Mouse (Mus musculus) fat pad, adult 2 months (tissue): ENCODE data around the gene Pemt.

ENCODE experiments used
- DNase-seq: peaks from one replicate; pipeline ENCODE4 v3.0.0-alpha.2; 2011; ENCODE audit warnings: low read depth, low spot score; ENCODE audit errors: extremely low read depth

Pemt gene

GRCm38 (mm10) chr11:60003811-60004210 is 42.5 kb downstream of the Pemt start:
- DNase-seq: no peak

- no peak for DNase-seq
These were observed 44.9 kb downstream of the Pemt start for GRCm38 (mm10) chr11:60001231-60001980.

- DNase-seq: no peak
These were observed 52.0 kb downstream of the Pemt start for GRCm38 (mm10) chr11:59994318-59994717.

GRCm38 (mm10) chr11:59991365-59991764 is 54.9 kb downstream of the Pemt start:
- DNase-seq: no peak

GRCm38 (mm10) chr11:59989406-59989805 is 56.9 kb downstream of the Pemt start:
- no peak for DNase-seq

- DNase-seq: no peak
These were observed 68.5 kb downstream of the Pemt start for GRCm38 (mm10) chr11:59977831-59978230.

GRCm38 (mm10) chr11:59975241-59975640 is 71.0 kb downstream of the Pemt start:
- no peak for DNase-seq

- no peak for DNase-seq
These were observed 72.9 kb downstream of the Pemt start for GRCm38 (mm10) chr11:59973389-59973788.

GRCm38 (mm10) chr11:59971691-59972090 is 74.6 kb downstream of the Pemt start:
- DNase-seq: no peak

- no peak for DNase-seq
These were observed 75.5 kb downstream of the Pemt start for GRCm38 (mm10) chr11:59970780-59971179.

- DNase-seq: no peak
These were observed 78.5 kb downstream of the Pemt start for GRCm38 (mm10) chr11:59967765-59968164.

- no peak for DNase-seq
These were observed 80.2 kb downstream of the Pemt start for GRCm38 (mm10) chr11:59966102-59966483.

GRCm38 (mm10) chr11:59965227-59966101 is 80.8 kb downstream of the Pemt start:
- no peak for DNase-seq

- DNase-seq: peak; percentile 42
These were observed 81.5 kb downstream of the Pemt start, which contains the start of gene Rasd1 for GRCm38 (mm10) chr11:59964818-59965217. Gene Rasd1, minus strand, starts transcription at chr11:59964944.

- no peak for DNase-seq
These were observed 82.0 kb downstream of the Pemt start for GRCm38 (mm10) chr11:59964163-59964758.

- DNase-seq: no peak
These were observed 82.7 kb downstream of the Pemt start for GRCm38 (mm10) chr11:59963364-59964162.

- no peak for DNase-seq
These were observed 83.7 kb downstream of the Pemt start for GRCm38 (mm10) chr11:59962590-59962989.

GRCm38 (mm10) chr11:59961338-59961875 is 84.9 kb downstream of the Pemt start:
- no peak for DNase-seq

- no peak for DNase-seq
These were observed 85.6 kb downstream of the Pemt start for GRCm38 (mm10) chr11:59960476-59961337.

GRCm38 (mm10) chr11:59959453-59959852 is 86.8 kb downstream of the Pemt start:
- no peak for DNase-seq
